Mouse (Mus musculus): ENCODE measurements around the gene Vmn1r1. TPM values are rescaled to one million over a fixed set of nuclear protein-coding genes. Genes with fewer than 3 reads are reported as not detected.
"Not testable (repeated sequence)": the region's sequence is repeated elsewhere in the genome, so short reads cannot be mapped to it uniquely, and the experiment has no call there.

The Vmn1r1 gene
- not detected in 2 replicates for polyA plus RNA-seq (2015; fragmentation: Nextera tagmentation; extraction: Ambion mirVana)

DNA sequence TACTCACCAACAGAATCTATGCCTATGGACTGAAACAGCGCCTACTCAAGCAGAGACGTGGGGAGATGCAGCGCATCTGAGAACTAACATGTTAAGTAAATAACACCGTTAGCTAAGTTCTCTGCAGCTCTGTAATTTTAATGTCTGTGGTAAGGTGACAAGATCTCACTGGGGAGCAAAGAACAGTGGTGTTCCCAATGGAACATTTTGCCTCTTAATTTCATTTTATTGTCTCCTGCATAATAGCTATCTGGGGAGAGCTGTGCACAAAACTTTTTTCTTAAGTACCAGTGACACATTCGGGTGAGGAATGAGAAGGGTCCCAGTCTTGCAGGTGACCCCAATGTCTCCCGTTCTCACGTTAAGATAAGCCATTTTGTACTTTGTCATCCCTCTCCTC lies at the start of gene Vmn1r1:
Gene Vmn1r1 (minus strand): TSS at position 101 of the 400 bp plus-strand sequence.
- H3K27me3 ChIP-seq = no peaks in the 10 kb centered on the region
- H3K27ac ChIP-seq = no peak within 1 kb of the TSS
- no peak for ATAC-seq (replicated peaks; ENCODE audit: insufficient number of reproducible peaks, insufficient read depth, low FRiP score, low read depth)
- no peak within 1 kb of the TSS for H3K4me2 ChIP-seq
- no peaks in the 10 kb centered on the region for H3K36me3 ChIP-seq
- H3K9ac ChIP-seq = no peak within 1 kb of the TSS
- no peaks in the 10 kb centered on the region for H3K9me3 ChIP-seq (replicated peaks)
- WGBS = 78% methylated on average over 7 of the region's 7 CpGs
- no peak within 1 kb of the TSS for H3K4me3 ChIP-seq
- 0 out of 2 replicates have a peak, but pooled peaks cover 3% of the 10 kb centered on the region for H3K4me1 ChIP-seq (replicated peaks)

DNA sequence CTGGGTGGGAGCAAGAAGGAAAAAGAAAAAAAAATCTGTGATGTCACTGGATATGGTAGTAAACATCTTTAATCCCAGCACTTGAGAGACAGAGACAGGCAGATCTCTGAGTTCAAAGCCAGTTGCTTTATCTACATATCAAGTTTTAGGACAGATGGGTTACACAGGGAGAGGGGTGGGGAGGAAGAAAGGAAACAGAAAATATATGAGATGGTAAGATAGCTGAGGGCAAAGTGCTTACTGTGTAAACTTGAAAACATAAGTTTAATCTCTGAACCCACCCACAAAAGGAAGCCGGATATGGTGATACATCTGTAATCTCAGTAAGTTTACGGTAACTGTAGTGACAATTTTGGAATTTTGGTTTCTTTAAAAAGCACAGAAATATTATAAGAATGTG lies 46.0 kb upstream of the Vmn1r1 start:
- Histone ChIP-seq H3K9me3 (replicated peaks) (no peaks in the 10 kb centered on the region), H3K36me3 (no peaks in the 10 kb centered on the region), H3K27ac (no peak overlapping the region), H3K9ac (no peak overlapping the region), H3K4me2 (no peak overlapping the region), H3K4me3 (no peak overlapping the region), H3K27me3 (no peaks in the 10 kb centered on the region), H3K4me1 (replicated peaks) (no peaks in the 10 kb centered on the region)
- 86% methylated on average over 2 of the region's 2 CpGs for WGBS
- no peak for ATAC-seq (replicated peaks; ENCODE audit: insufficient number of reproducible peaks, insufficient read depth, low FRiP score, low read depth)

GRCm38 (mm10) chr1:182192581-182192980 lies 28.3 kb upstream of the Vmn1r1 start:
- 79% methylated on average over 1 of the region's 1 CpGs for WGBS
- no peaks in the 10 kb centered on the region for H3K36me3 ChIP-seq
- no peak for ATAC-seq (replicated peaks; ENCODE audit: insufficient number of reproducible peaks, insufficient read depth, low FRiP score, low read depth)

DNA sequence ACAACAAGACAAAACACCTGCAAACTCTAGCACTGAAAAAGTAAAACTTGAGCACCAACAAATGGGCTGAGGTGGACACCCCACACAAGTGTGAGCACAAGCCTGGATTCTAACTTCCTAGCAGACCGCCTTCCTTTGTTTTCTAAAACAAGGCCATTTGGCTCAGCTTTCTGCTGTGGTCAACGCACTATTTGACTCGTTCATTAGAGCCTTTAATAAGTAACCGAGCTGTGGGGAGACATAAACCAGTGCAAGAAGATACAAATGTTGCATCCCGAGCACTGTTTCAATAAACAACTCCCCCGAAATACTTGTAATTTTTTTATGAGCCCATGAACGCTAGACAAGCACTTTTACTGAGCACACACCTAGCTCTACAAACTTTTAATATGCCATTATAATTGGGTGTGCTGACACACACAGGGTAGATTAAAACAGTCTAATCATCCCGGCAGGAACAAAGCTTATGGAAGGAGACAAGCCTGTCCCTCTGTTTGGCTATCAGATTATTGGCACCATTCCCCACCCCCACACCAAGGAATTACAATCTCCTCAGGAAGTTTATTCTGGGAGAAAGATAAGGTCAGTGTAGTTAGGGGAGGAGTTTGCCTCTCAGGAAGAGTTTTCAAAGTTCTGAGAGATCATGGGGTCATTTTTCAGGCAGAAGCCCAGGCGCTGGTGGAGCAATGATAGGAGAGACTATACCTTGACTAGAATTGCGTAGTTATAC lies 27.7 kb upstream of the Vmn1r1 start:
- Histone ChIP-seq H3K36me3 (no peaks in the 10 kb centered on the region), H3K9ac (no peak overlapping the region), H3K27me3 (no peaks in the 10 kb centered on the region), H3K27ac (no peak overlapping the region), H3K4me2 (no peak overlapping the region), H3K9me3 (replicated peaks) (no peaks in the 10 kb centered on the region), H3K4me1 (replicated peaks) (peaks cover 8% of the 10 kb centered on the region; the same call in 1 of the 2 replicates), H3K4me3 (no peak overlapping the region)
- no peak for ATAC-seq (replicated peaks; ENCODE audit: insufficient number of reproducible peaks, insufficient read depth, low FRiP score, low read depth)
- 41% methylated on average over 10 of the region's 10 CpGs for WGBS

More at GRCm38 (mm10) chr1:182192581-182192980, 28.3 kb upstream of the Vmn1r1 start:
- Histone ChIP-seq H3K9ac (no peak overlapping the region), H3K27me3 (no peaks in the 10 kb centered on the region), H3K9me3 (replicated peaks) (no peaks in the 10 kb centered on the region), H3K4me3 (no peak overlapping the region), H3K4me1 (replicated peaks) (peaks cover 8% of the 10 kb centered on the region; the same call in 1 of the 2 replicates), H3K27ac (no peak overlapping the region), H3K4me2 (no peak overlapping the region)

- Histone ChIP-seq H3K27me3 (no peaks in the 10 kb centered on the region), H3K27ac (no peak overlapping the region), H3K4me3 (no peak overlapping the region), H3K4me2 (no peak overlapping the region), H3K4me1 (replicated peaks) (peaks cover 8% of the 10 kb centered on the region; the same call in 1 of the 2 replicates), H3K36me3 (no peaks in the 10 kb centered on the region), H3K9ac (no peak overlapping the region), H3K9me3 (replicated peaks) (no peaks in the 10 kb centered on the region)
- 61% methylated on average over 5 of the region's 5 CpGs for WGBS
- no peak for ATAC-seq (replicated peaks; ENCODE audit: insufficient number of reproducible peaks, insufficient read depth, low FRiP score, low read depth)
These were observed 26.9 kb upstream of the Vmn1r1 start for GRCm38 (mm10) chr1:182191181-182191580.

DNA sequence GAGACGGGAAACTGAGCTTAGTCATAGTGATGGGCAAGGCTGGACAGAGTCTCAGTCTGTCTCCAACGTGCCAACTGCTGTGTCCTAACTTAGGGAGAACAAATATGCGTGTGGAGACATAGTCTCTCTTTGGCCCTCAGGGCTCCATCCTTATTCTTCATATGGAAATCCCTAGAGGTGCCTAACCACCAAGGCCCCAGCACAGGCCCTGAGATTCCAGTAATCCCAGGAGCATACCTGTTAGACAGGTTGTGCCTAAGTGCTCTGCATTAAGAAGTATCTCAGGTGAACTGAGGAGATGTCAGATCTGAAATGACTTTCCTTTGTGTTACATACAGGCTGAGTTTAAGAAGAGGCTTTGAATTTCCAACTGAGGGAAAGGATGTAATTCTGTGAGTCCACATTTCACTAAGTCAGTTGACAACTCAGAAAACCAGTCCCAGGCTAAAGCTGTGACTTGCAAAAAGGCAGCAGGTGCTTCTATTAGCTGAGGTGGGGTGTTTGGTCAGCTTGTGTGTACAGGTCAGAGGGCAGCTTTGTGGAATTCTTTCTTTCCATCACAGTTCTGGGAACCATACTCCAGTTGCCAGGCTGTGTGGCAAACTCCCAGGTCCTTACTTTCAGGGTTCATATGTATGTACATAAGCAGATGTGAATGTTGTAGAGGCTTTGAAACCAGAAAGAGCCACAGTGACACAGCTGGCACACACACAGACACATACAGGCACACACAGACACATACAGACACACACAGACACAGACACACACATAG lies 25.6 kb upstream of the Vmn1r1 start:
- no peak overlapping the region for H3K4me2 ChIP-seq
- H3K4me3 ChIP-seq = no peak overlapping the region
- 67% methylated on average over 3 of the region's 3 CpGs for WGBS
- H3K9ac ChIP-seq = no peak overlapping the region
- ATAC-seq (replicated peaks; ENCODE audit: insufficient number of reproducible peaks, insufficient read depth, low FRiP score, low read depth) = no peak
- no peaks in the 10 kb centered on the region for H3K9me3 ChIP-seq (replicated peaks)
- no peaks in the 10 kb centered on the region for H3K36me3 ChIP-seq
- H3K27me3 ChIP-seq = no peaks in the 10 kb centered on the region
- H3K4me1 ChIP-seq (replicated peaks) = peaks cover 8% of the 10 kb centered on the region; the same call in 1 of the 2 replicates
- no peak overlapping the region for H3K27ac ChIP-seq

GRCm38 (mm10) chr1:182182449-182182848 lies 18.2 kb upstream of the Vmn1r1 start:
- not testable (repeated sequence) for H3K36me3 ChIP-seq; H3K9me3 ChIP-seq (replicated peaks); H3K4me3 ChIP-seq; H3K27me3 ChIP-seq; ATAC-seq (replicated peaks; ENCODE audit: insufficient number of reproducible peaks, insufficient read depth, low FRiP score, low read depth); H3K27ac ChIP-seq; H3K9ac ChIP-seq; H3K4me2 ChIP-seq; H3K4me1 ChIP-seq (replicated peaks)
- WGBS = 81% methylated on average over 4 of the region's 4 CpGs

DNA sequence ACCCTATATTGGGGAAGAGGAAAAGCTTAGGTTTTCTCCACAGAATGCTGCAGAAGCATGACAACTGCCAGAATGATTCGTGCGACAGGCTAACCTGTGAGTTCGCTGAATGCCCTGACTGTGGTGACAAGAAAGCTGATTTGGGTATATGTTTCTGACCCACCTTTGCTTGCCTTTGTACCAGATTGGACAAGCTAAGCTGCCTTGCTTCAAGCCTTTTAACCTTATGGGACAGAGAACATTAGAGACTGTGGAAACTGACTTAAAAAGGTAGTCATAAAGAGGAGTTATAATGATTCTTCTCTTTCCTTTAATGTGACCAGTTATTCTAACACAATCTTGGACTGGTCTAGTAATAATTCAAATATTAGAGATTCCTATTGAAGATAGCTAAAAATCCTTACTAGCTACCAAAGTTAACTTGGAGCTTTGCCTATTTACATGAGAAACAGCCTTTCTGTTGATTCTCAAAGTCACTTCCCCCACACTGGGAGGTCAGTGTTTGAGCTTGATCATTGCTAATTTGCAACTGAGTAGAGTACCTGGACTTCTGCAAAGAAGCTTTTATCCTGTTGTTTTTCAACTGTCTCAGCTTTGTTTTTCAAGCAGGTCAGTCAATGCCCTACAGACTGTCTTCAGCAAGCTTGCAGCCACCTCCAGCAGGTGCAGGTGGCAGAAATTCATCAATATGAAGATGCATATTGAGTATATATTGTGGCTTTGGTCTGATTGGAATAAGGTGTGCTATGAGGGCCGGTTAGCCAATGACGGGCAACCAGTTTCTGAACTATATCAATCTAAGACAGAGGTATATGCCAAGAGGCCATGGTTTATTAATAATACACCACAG lies 17.4 kb upstream of the Vmn1r1 start:
- Histone ChIP-seq H3K4me1 (replicated peaks) (no peaks in the 10 kb centered on the region), H3K36me3 (no peaks in the 10 kb centered on the region), H3K9me3 (replicated peaks) (no peaks in the 10 kb centered on the region), H3K27me3 (no peaks in the 10 kb centered on the region), H3K27ac (no peak overlapping the region), H3K4me2 (no peak overlapping the region), H3K9ac (no peak overlapping the region), H3K4me3 (no peak overlapping the region)
- no peak for ATAC-seq (replicated peaks; ENCODE audit: insufficient number of reproducible peaks, insufficient read depth, low FRiP score, low read depth)
- WGBS = 75% methylated on average over 5 of the region's 5 CpGs

GRCm38 (mm10) chr1:182176985-182177384 lies 12.7 kb upstream of the Vmn1r1 start:
- 90% methylated on average over 19 of the region's 19 CpGs for WGBS
- not testable (repeated sequence) for H3K4me1 ChIP-seq (replicated peaks); H3K9ac ChIP-seq; ATAC-seq (replicated peaks; ENCODE audit: insufficient number of reproducible peaks, insufficient read depth, low FRiP score, low read depth); H3K27me3 ChIP-seq; H3K36me3 ChIP-seq; H3K9me3 ChIP-seq (replicated peaks); H3K4me2 ChIP-seq; H3K4me3 ChIP-seq; H3K27ac ChIP-seq

- H3K4me1 ChIP-seq (replicated peaks); H3K27me3 ChIP-seq; H3K36me3 ChIP-seq; ATAC-seq (replicated peaks; ENCODE audit: insufficient number of reproducible peaks, insufficient read depth, low FRiP score, low read depth); H3K4me2 ChIP-seq; H3K9ac ChIP-seq; H3K9me3 ChIP-seq (replicated peaks); H3K4me3 ChIP-seq; H3K27ac ChIP-seq: not testable (repeated sequence)
- 83% methylated on average over 6 of the region's 6 CpGs for WGBS
These were observed 5.9 kb upstream of the Vmn1r1 start for GRCm38 (mm10) chr1:182170206-182170605.

DNA sequence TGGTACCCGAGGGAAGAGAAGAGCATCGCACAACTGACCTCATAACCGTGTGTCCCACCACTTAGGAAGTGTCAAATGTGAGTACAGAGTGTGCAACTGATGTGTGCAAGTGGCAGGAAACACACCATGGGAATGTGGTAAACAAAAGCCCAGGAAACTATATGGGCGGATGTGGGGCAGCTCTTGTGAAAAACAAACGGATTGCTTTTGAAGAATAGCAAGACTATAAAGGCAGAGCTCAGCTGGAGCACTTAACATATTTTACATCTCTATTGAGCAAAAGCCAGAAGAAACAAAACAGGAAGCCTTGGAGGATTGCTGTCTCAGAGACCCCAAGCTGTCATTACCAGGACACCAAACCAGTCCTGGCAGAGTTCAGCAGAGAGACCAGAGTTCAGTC lies 1.3 kb downstream of the Vmn1r1 start:
- ATAC-seq (replicated peaks; ENCODE audit: insufficient number of reproducible peaks, insufficient read depth, low FRiP score, low read depth) = no peak
- Histone ChIP-seq H3K27ac (no peak overlapping the region), H3K4me3 (no peak overlapping the region), H3K9me3 (replicated peaks) (no peaks in the 10 kb centered on the region), H3K27me3 (no peaks in the 10 kb centered on the region), H3K4me1 (replicated peaks) (0 out of 2 replicates have a peak, but pooled peaks cover 3% of the 10 kb centered on the region), H3K36me3 (no peaks in the 10 kb centered on the region), H3K9ac (no peak overlapping the region), H3K4me2 (no peak overlapping the region)
- 46% methylated on average over 5 of the region's 5 CpGs for WGBS
